Mouse (Mus musculus): ENCODE results near the gene Ank.

Gene Ank

DNA sequence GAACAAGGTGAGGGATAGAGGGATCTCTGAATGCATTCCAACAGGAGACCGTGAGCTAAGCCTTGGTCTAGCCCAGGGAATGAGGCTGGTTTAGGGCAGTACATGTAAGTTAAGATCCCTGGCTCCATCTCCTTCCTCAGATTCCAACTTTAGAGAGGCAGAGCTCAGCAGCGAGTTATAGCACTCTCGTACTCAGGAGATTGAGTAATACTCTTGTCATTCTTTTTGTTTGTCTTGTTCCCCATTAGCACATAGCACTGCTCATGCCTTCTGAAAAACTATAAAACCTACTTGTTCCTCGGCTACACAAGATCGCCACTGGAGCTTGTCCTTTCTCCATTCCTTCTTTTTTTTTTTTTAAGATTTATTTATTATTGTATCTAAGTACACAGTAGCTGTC, 134.0 kb downstream of the Ank start:
- H3K9me3 ChIP-seq (ENCODE audit: low read length) = no peaks in the 10 kb centered on the region
- no peak overlapping the region for H3K4me3 ChIP-seq (replicated peaks; ENCODE audit: low read length)
- peaks cover 78% of the 10 kb centered on the region for H3K36me3 ChIP-seq (ENCODE audit: insufficient read depth, low read length)
- H3K4me1 ChIP-seq (replicated peaks; ENCODE audit: low read depth, low read length) = peaks cover 39% of the 10 kb centered on the region
- no peak for TF ChIP-seq NANOG (IDR thresholded peaks at IDR 0.05; ENCODE audit: borderline replicate concordance, low read length)
- TF ChIP-seq POU5F1 (IDR thresholded peaks at IDR 0.05; ENCODE audit: borderline replicate concordance, low read length) = no peak
- no peak for TF ChIP-seq CTCF (conservative IDR thresholded peaks at IDR 0.05; ENCODE audit: low read length)
- H3K27me3 ChIP-seq (ENCODE audit: insufficient read depth, low read length) = no peaks in the 10 kb centered on the region

GRCm38 (mm10) chr15:27604558-27604957, 138.1 kb downstream of the Ank start:
- H3K27me3 ChIP-seq (ENCODE audit: insufficient read depth, low read length) = no peaks in the 10 kb centered on the region
- H3K4me1 ChIP-seq (replicated peaks; ENCODE audit: low read depth, low read length) = peaks cover 19% of the 10 kb centered on the region
- peaks cover 85% of the 10 kb centered on the region for H3K36me3 ChIP-seq (ENCODE audit: insufficient read depth, low read length)
- TF ChIP-seq CTCF (conservative IDR thresholded peaks at IDR 0.05; ENCODE audit: low read length) (no peak), POU5F1 (IDR thresholded peaks at IDR 0.05; ENCODE audit: borderline replicate concordance, low read length) (no peak), NANOG (IDR thresholded peaks at IDR 0.05; ENCODE audit: borderline replicate concordance, low read length) (no peak)
- H3K4me3 ChIP-seq (replicated peaks; ENCODE audit: low read length) = no peak overlapping the region
- H3K9me3 ChIP-seq (ENCODE audit: low read length) = no peaks in the 10 kb centered on the region

- TF ChIP-seq NANOG (IDR thresholded peaks at IDR 0.05; ENCODE audit: borderline replicate concordance, low read length) (no peak), POU5F1 (IDR thresholded peaks at IDR 0.05; ENCODE audit: borderline replicate concordance, low read length) (no peak), CTCF (conservative IDR thresholded peaks at IDR 0.05; ENCODE audit: low read length) (no peak)
- Histone ChIP-seq H3K9me3 (ENCODE audit: low read length) (no peaks in the 10 kb centered on the region), H3K4me1 (replicated peaks; ENCODE audit: low read depth, low read length) (peaks cover 19% of the 10 kb centered on the region), H3K36me3 (ENCODE audit: insufficient read depth, low read length) (peaks cover 84% of the 10 kb centered on the region), H3K27me3 (ENCODE audit: insufficient read depth, low read length) (no peaks in the 10 kb centered on the region), H3K4me3 (replicated peaks; ENCODE audit: low read length) (no peak overlapping the region)
Measured at GRCm38 (mm10) chr15:27605252-27605651, 138.8 kb downstream of the Ank start.

DNA sequence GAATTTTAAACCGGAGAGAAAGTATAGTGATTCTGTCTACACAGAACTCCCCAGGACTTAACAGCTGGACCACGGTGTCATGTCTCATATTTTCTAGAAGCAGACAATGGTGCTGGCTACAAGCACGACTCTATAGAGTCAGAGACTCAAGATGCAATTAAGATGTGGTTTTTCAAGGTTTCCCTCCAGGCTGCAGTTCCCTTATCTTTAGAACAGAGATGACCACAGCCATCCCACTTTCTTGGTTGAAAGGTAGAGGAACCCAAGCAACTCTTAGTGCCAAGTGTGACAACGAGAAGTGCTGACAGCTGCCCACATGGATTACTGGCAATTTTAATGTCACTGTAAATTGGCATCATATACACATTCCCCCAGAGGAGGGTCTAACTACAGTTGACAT, 143.1 kb downstream of the Ank start:
- Histone ChIP-seq H3K4me1 (replicated peaks; ENCODE audit: low read depth, low read length) (0 out of 2 replicates have a peak, but pooled peaks cover 7% of the 10 kb centered on the region), H3K27me3 (ENCODE audit: insufficient read depth, low read length) (no peaks in the 10 kb centered on the region), H3K4me3 (replicated peaks; ENCODE audit: low read length) (no peak overlapping the region), H3K36me3 (ENCODE audit: insufficient read depth, low read length) (peaks cover 82% of the 10 kb centered on the region), H3K9me3 (ENCODE audit: low read length) (no peaks in the 10 kb centered on the region)
- TF ChIP-seq CTCF (conservative IDR thresholded peaks at IDR 0.05; ENCODE audit: low read length) (no peak), POU5F1 (IDR thresholded peaks at IDR 0.05; ENCODE audit: borderline replicate concordance, low read length) (no peak), NANOG (IDR thresholded peaks at IDR 0.05; ENCODE audit: borderline replicate concordance, low read length) (no peak)

DNA sequence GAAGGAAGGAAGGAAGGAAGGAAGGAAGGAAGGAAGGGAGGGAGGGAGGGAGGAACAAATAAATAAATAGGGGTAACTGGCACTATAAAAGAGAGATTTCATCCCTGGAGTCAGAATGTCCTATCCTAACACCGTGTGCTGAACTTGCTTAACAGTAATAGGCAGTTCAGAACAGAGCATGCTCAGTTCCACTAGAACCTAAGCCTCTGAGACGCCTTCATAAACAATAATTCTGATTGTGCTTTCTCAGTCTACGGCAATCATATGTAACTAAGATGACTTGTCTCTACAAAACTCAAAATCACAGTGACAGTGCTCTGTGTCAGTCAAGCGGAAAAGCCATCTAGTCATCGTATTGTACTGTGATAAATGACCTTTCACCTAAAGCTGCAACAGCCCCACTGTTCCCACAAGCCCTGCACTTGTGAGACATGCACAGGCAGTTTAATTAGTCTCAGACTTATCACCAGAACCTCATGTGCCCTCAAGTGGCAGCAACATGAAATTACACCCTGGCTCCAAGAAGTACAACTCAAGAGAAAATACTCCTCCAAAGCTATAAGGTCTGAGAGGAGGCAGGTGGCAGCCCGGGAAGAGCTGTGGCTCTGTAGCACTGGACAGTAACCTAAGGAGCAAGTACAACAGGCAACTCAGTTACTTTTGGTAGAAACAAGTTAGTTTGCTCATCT, 146.2 kb downstream of the Ank start:
- no peak overlapping the region for H3K4me3 ChIP-seq (replicated peaks; ENCODE audit: low read length)
- no peaks in the 10 kb centered on the region for H3K9me3 ChIP-seq (ENCODE audit: low read length)
- peak; percentile 96 for TF ChIP-seq CTCF (conservative IDR thresholded peaks at IDR 0.05; ENCODE audit: low read length)
- no peak for TF ChIP-seq POU5F1 (IDR thresholded peaks at IDR 0.05; ENCODE audit: borderline replicate concordance, low read length)
- TF ChIP-seq NANOG (IDR thresholded peaks at IDR 0.05; ENCODE audit: borderline replicate concordance, low read length) = no peak
- H3K36me3 ChIP-seq (ENCODE audit: insufficient read depth, low read length) = peaks cover 79% of the 10 kb centered on the region
- H3K4me1 ChIP-seq (replicated peaks; ENCODE audit: low read depth, low read length) = 0 out of 2 replicates have a peak, but pooled peaks cover 11% of the 10 kb centered on the region
- H3K27me3 ChIP-seq (ENCODE audit: insufficient read depth, low read length) = no peaks in the 10 kb centered on the region

GRCm38 (mm10) chr15:27613255-27613654, 146.8 kb downstream of the Ank start:
- Histone ChIP-seq H3K27me3 (ENCODE audit: insufficient read depth, low read length) (no peaks in the 10 kb centered on the region), H3K4me3 (replicated peaks; ENCODE audit: low read length) (no peak overlapping the region), H3K9me3 (ENCODE audit: low read length) (no peaks in the 10 kb centered on the region), H3K36me3 (ENCODE audit: insufficient read depth, low read length) (peaks cover 79% of the 10 kb centered on the region), H3K4me1 (replicated peaks; ENCODE audit: low read depth, low read length) (0 out of 2 replicates have a peak, but pooled peaks cover 11% of the 10 kb centered on the region)
- no peak for TF ChIP-seq NANOG (IDR thresholded peaks at IDR 0.05; ENCODE audit: borderline replicate concordance, low read length)
- no peak for TF ChIP-seq POU5F1 (IDR thresholded peaks at IDR 0.05; ENCODE audit: borderline replicate concordance, low read length)
- no peak for TF ChIP-seq CTCF (conservative IDR thresholded peaks at IDR 0.05; ENCODE audit: low read length)

GRCm38 (mm10) chr15:27616159-27616558, 149.7 kb downstream of the Ank start:
- no peak for TF ChIP-seq POU5F1 (IDR thresholded peaks at IDR 0.05; ENCODE audit: borderline replicate concordance, low read length)
- no peak for TF ChIP-seq CTCF (conservative IDR thresholded peaks at IDR 0.05; ENCODE audit: low read length)
- TF ChIP-seq NANOG (IDR thresholded peaks at IDR 0.05; ENCODE audit: borderline replicate concordance, low read length) = no peak
- Histone ChIP-seq H3K9me3 (ENCODE audit: low read length) (no peaks in the 10 kb centered on the region), H3K36me3 (ENCODE audit: insufficient read depth, low read length) (peaks cover 80% of the 10 kb centered on the region), H3K27me3 (ENCODE audit: insufficient read depth, low read length) (no peaks in the 10 kb centered on the region), H3K4me1 (replicated peaks; ENCODE audit: low read depth, low read length) (peaks cover 13% of the 10 kb centered on the region; the same call in 1 of the 2 replicates), H3K4me3 (replicated peaks; ENCODE audit: low read length) (no peak overlapping the region)

DNA sequence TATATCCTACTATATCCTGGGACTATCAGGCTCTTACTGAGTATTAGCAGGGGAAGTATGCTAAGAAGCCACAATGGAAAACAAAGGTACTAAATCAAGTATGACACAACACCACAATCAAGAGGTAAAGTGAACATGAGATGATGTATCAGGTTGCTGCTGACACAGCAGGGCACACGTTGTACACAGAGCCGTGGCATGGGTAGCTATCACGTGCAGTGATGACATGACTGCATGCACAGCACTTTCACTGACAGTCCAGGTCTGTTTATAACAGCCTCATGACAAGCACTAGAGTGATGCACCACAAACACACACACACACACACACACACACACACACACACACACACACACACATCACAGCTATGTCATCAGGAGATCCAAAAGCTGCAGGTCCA, 150.8 kb downstream of the Ank start:
- H3K4me1 ChIP-seq (replicated peaks; ENCODE audit: low read depth, low read length) = peaks cover 19% of the 10 kb centered on the region; the same call in 1 of the 2 replicates
- H3K36me3 ChIP-seq (ENCODE audit: insufficient read depth, low read length) = peaks cover 77% of the 10 kb centered on the region
- no peaks in the 10 kb centered on the region for H3K27me3 ChIP-seq (ENCODE audit: insufficient read depth, low read length)
- no peaks in the 10 kb centered on the region for H3K9me3 ChIP-seq (ENCODE audit: low read length)
- TF ChIP-seq NANOG (IDR thresholded peaks at IDR 0.05; ENCODE audit: borderline replicate concordance, low read length) (no peak), CTCF (conservative IDR thresholded peaks at IDR 0.05; ENCODE audit: low read length) (no peak), POU5F1 (IDR thresholded peaks at IDR 0.05; ENCODE audit: borderline replicate concordance, low read length) (no peak)
- no peak overlapping the region for H3K4me3 ChIP-seq (replicated peaks; ENCODE audit: low read length)

All from E14TG2a.4 (cell line).